Mouse (Mus musculus): ENCODE data around the gene Dnajb3. TPM values are rescaled to one million over a fixed set of nuclear protein-coding genes. Genes with fewer than 3 reads are reported as not detected.

The Dnajb3 gene
- 4.1 and 6.9 TPM in 2 replicates for polyA plus RNA-seq (2012; rRNA removed)

DNA sequence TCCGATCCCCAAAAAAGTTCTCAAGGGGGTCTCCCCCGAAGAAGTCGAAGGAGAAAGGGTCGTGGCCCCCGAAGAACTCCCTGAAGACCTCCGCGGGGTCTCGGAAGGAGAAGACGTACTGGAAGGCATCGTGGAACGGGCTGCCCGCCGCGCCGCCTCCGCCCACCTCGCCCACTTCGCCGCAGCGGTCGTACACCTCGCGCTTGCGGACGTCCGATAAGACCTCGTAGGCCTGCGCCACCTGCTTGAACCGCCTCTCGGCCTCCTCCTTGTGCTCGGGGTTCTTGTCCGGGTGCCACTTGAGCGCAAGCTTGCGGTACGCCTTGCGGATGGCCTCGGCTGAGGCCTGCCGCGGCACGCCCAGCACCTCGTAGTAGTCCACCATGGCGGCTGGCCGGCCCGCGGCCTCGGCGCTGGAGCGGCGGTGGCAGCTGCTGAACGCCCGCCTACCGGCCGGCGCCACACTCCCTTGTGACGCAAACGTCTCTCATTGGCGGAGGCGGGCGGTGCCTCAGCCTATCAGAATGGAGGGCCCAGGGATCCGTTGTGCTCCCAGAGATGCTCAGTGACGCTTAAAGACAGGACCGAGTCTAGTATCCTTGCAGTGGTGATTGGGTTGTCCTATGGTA, at the start of gene Dnajb3:
Gene Dnajb3 (minus strand): TSS at position 489 of the 629 bp plus-strand sequence.
- no peak for DNase-seq (ENCODE audit: low read depth)

DNA sequence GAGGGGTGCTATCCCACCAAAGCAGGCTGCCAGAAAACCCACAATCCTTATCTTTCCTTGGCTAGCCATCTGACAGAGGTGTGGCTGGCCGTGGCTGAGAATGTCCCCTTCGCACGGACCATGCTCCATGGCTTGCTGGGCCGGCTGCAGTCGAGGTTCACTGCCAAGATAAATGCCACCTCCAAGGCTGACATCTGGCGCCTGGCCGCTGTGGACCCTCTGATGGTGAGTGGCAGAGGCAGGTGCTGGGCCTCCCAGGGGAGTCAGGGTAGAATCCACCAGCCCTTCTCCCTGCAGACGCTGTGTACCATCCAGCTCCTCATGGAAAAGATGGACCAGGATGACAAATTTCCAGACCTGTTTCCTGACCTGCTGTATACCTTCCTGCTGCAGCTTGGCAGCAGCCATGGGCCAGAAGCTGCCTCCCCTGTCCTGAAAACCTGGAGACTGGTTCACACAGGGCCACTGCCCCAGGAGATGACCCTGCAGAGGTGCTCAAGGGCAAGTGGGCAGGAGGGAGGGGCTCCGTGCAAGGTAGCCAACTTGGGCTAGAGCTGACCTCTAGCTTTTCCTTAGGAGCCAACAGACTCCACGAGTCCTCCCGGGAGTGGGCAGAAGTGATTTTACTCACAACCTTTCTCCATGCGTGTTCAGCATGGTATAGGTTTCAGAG, 49.3 kb upstream of the Dnajb3 start:
- no peak for DNase-seq (ENCODE audit: low read depth)

DNA sequence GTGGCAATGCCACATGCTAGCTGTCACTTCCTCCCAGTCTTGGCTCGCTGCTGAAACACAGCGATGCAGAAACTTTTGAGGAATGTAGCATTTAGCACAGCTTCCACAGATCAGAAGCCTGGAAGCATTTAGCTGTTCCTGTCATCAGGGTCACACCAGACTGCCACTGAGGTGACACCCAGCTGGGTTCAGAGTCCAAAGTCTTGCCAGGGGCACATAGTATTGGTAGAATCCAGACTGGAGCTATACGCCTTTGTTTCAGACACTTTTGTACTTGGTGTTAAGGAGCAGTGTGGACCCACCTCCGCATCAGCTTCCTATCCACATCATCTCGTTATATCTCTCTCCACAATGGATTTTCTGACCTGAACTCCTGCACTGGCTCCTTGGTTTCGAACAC, 48.0 kb upstream of the Dnajb3 start:
- DNase-seq (ENCODE audit: low read depth), result no peak

DNA sequence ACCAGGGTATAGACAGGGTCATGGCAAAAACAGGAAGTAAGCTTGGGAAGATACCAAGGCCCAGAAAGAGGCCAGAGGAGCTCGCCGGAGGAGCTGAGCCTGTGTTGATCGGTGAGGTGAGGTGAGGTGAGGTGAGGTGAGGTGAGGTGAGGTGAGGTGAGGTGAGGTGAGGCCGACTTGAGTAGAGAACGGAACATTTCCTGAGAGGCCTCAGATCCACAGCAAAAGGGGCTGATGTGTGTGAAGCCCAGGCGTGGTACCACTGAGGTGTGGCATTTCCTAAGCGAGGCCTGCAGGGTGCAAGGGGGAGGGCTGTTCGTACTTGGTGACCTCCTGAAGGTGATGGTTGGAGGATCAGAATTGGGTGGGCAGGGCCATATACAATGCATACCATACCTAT, 47.5 kb upstream of the Dnajb3 start:
- no peak for DNase-seq (ENCODE audit: low read depth)

DNA sequence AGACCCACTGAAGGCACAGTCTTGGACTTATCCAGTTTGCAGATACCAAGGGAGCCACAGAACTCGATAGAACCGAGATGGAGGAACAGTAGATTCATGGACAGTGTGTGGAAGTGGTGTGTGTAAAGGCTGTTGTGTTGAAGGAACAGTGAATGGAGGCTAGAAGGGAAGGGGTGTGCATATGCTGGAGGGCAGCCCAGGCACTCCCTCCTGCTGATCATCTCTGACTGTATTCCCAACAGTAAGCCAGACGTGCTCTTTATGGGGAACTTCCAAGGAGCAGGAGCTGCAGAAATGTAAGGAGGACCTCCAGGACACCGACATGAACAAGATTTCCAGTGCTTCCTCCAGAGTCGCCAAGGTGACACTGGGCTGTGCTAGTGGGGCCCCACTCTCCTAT, 44.4 kb upstream of the Dnajb3 start:
- DNase-seq (ENCODE audit: low read depth), result no peak

DNA sequence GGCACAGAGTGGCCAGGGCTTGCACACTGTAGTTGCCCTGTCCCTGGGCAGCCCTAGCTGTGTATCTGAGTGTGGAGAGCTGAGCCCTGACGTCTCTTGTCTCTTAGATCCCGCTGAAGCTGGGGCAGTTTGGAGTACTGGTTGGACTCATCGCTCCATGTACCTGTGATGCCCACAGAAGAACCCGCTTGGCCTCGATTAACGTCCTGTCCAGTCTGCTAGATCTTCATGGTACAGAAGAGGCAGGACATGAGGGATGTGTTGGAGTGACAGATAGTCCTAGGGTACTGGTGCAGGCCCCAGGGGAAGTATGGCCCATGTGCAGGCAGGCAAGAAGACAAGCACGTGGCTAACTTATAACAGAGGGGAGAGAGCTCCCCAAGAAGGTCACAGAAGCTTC, 44.0 kb upstream of the Dnajb3 start:
- no peak for DNase-seq (ENCODE audit: low read depth)

DNA sequence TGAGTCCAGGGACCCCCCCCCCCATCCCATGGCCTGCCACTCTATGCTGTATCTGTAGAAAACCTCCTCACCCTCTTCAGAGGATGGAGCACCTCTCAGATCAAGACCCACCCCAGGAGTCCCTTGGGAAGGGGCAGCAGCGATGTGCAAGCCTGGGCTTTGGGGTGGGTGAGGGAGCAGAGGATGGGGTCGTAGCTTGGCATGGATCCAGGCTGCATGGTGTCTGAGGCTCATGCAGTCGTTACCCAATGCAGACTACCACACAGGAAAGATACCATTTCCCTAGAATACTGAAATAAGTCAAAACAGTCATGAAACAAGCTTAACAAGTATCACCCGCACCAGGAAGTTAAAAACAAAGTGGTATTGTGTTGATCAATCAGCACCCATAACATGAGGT, 43.1 kb upstream of the Dnajb3 start:
- DNase-seq (ENCODE audit: low read depth), result no peak

DNA sequence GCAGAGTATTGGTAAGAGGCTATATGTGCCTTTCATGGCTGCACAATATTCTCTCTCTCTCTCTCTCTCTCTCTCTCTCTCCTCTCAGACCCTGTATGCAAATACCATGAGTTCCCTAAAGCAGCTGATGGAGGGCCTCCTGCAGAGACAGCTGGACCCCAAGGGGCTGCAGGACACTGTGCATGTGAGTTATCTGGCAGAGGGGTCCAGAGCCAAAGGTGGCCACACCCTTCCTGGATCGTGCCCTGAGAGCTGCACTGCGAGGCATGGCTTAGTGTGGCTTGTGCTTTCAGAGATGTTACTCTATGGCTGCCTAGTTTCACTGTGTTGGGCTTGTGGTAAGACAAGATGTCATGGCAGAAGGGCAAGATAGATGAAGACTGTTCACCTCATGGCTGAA, 42.1 kb upstream of the Dnajb3 start:
- no peak for DNase-seq (ENCODE audit: low read depth)

DNA sequence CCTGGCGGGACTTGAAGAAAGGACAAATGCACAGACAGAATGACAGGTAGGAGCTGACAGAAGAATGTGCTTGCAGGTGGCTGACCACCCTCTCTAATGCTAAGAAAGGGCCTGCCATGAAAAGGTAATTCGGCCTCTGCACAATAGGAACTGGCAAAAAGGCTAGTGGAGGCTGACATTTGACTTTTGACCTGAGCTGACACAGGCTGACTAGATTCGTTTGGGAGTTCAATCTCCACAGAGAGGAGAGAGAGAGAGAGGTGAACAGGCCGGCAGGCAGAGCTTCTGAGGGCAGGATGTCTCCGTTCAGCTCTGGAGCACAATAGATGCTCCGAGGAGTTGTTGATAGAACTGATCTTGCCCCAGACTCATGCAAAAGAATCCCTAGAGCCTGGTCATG, 40.8 kb upstream of the Dnajb3 start:
- DNase-seq (ENCODE audit: low read depth), result no peak

DNA sequence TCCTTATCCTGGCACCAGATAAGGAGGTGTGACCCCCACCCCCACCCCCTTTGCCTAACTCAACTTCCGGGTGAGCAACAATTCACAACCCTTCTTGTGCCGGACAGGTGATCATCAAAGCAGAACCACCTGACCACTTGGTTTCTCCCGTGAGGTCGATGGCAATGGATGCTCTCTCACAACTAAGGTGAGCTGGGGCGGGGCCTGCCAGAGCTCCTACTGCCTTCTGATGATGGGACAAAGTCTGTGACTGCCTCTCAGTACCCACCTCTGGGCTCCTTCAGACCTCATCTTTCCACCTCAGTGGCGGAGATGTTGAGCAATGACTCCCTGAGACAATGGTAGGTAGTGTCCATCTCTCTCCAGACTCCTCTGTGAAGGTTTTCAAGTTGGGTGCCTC, 40.3 kb upstream of the Dnajb3 start:
- DNase-seq (ENCODE audit: low read depth), result no peak

DNA sequence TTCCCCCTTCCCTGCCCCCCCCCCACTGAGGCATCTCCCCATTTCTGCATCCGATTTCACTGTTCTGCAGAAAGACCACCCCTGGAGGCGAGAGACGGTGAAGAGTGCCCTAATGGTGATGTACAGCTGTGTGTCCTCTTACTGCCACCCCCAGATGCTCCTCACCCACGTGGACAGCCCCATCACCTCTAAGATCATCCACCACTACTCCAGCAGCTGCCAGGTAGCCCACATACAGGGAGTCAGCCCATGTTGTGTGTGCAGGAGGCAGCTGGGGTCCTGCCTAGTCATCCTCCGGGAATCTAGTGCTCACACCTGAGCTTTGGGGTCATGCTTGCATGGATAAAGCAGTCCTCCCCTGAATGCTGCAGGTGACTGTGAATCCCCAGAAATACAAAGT, 38.3 kb upstream of the Dnajb3 start:
- no peak for DNase-seq (ENCODE audit: low read depth)

DNA sequence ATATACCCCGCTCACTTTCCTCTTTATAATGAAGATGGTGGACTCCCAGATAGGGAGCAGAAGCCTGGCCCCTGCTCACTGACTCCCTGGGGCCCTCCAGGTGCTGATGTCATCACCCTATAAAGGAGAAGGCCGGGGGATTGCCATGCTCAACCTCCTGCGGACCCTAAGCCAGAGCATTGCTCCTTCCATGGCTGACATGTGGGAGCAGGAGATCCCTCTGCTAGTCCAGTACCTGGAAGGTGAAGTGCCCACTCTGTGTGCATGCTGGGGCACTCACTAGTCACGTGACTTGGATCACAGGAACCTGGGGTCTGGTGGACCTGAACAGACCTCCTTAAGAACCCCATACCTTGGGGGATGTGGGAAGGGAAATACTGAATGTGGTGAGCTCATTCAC, 35.0 kb upstream of the Dnajb3 start:
- no peak for DNase-seq (ENCODE audit: low read depth)

DNA sequence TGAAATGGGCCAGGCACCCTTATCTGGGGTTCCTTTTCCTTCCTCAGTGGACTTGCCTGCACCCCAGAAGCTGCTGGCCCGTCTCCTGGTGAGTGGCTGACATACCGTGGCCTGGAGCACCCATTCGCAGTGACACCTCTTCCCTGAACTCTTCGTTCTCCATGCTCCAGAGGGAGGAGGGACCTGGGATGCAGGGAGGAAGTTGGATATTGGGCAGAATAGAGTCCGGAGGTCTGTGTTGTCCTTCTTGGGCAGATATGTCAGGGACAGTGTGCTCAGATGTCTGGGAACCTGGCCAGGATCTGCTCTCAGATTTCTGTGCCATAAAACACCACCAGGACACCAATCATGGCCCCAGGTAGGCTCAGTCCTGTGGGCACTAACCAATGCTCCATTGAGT, 34.5 kb upstream of the Dnajb3 start:
- no peak for DNase-seq (ENCODE audit: low read depth)

DNA sequence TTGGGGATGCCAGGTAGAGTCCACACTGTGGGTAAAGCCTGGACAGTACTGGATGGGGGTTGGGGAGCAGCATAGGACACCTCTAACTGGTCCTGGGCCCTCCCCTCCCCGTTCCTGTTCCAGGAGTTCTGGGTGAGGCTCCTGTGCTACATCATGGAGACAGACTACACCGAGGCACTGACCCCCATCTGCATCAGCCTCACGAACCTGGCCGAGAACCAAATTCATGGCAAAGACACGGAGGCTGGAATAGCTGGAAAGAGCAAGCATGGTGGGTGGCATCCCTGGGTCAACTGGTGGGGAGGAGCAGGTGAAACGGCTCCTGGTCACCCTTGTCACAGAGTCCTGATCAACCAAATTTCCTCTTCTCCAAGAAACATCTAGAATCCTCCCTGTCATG, 33.2 kb upstream of the Dnajb3 start:
- no peak for DNase-seq (ENCODE audit: low read depth)

DNA sequence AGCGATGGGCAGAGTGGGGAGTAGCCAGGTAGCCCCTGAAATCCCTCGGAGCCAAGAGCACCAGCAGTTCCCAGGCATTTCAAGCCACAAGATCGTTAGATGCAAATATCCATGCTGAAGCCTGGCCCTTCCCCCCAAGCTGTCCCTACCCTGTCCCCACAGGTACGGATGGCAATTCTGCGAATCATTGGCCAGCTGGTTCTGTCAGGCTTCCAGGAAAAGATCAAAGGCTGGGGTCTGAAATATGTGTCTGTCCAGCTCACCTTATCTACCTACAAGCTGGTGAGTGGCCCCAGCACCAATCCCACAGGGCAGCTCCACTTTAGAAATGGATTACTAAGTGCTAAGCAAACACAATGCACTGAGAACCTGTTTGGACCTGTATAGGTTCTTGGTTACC, 31.7 kb upstream of the Dnajb3 start:
- no peak for DNase-seq (ENCODE audit: low read depth)

DNA sequence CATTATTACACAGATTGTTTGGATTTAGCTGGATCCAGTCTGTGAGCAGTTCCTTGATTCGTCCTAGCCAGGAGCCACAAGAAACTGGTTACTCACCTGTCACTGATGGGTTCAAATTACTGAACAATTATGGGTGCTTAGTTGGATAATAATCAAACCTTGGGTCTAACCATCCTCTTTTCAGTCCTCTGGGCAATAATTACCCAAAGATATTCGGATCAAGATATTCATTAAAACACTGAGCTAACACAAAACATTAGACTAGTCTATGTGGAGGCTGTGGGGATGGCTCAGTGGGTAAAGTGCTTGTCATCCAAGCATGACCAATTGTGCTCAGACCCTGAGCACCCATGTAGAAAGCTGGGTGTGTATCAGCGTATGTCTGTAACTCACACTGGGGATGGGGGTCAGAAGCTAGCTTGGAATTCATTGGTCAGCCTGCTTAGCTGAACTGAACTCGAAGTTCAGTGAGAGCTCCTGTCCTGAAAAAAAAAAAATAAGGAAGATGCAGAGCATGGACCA, 30.4 kb upstream of the Dnajb3 start:
- DNase-seq (ENCODE audit: low read depth), result no peak

DNA sequence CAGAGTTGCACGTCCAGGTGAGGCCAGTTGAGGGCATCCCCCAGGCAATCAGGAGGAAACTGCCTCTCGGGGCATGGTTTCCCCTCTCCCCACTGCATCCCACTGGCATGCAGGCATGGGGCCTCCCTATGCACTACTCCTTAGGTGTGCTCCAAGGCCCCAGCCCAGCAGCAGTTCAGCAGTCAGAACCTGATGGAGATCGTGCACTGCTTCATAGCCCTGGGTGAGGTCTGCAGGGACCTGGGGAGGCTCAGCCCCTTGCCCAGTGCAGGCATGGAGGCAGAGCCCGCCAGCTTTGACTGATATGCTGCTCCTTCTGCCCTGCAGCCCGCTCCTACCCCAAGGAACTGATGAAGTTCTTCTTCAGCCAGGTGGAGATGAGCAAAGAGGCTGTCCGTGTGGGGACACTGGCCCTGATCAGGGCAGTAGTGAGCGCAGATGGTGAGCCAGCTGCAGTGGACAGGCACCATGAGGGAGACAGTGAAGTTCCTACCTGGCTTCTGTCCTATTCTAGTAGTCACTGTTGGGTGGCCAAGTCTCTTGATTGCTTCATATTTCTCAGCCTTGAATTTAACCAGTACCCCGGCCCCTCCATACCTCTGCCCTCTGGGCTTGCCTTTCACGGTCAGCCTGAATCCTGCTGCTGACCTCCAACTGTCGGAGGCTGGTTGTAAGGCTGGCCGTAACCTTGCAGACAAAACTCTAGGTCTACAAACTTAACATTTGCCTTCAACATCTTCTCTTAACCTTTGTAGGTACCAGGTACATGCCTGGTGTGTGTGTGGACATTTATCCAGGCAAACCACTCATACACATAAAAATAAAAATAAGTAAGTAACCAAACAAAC, 29.7 kb upstream of the Dnajb3 start:
- no peak for DNase-seq (ENCODE audit: low read depth)

DNA sequence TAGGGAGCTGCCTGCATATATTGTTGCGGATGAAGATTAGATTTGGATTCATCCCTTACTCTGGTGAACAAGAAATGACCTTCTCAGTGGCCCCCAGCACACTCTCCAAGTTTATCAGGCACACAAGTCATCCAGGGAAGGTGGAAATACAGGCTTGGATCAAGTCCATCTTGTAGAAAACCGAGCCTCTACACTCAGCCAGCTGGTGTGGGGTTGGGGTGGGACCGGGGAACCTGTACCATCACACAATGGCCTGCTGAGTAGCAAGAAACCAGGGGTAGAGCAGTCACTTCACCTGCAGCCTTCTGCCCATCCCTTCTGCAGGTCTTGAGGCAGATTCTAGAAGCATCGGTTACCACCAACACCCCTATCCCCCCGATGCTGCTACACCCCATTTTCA, 29.1 kb upstream of the Dnajb3 start:
- DNase-seq (ENCODE audit: low read depth), result no peak

DNA sequence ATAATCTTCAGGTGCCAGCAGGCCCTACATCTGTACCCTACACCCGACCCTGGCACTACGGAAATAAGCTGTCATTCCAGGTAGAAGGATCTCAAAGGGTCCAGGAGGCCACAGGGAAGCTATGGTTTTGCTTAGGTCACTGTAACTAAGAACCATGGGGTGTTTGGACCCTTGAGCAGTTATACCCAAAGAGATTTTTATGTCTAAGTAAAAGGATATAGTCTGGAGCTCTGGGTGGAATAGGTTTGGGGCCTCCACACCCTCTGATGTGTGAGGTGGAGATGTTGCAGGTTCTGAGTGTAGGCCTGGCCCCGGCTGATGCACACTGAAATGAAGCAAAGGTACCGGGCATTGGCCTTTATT, 28.6 kb upstream of the Dnajb3 start:
- no peak for DNase-seq (ENCODE audit: low read depth)

DNA sequence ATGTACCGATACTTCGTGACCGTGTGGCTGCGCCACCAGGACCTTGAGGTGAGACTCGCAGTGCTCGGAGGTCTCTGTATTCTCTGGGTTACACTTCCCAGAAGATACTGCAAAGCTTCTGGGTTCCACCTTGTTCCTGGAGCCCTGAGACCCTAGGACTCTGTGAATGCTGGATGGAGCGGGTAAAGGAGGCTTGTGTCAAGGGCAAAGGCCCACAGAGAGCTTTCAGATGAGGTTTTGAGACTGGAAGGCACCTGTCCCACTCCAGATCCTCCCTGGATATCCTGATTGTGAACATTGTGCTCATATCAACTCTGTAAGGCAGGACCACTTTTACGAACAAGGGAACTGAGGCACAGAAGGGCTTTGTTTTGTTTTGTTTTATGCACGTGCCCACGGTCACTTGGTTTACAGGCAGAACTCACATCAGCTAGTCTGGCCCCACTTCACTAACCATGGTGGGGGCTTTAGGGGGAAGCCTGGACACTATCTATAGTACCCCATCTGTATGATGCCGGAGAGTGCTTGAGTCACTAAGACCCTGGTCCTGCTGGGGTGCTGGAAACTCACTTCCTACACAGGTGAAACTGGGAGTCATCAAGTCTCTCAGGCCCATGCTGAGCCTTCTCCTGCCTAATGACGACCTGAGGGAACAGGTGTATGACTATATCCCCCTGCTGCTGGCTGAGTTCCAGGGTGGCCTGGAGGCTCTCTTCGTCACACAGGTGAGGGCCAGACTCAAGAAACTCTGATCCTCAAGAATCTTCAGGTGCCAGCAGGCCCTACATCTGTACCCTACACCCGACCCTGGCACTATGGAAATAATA, 28.1 kb upstream of the Dnajb3 start:
- no peak for DNase-seq (ENCODE audit: low read depth)

DNA sequence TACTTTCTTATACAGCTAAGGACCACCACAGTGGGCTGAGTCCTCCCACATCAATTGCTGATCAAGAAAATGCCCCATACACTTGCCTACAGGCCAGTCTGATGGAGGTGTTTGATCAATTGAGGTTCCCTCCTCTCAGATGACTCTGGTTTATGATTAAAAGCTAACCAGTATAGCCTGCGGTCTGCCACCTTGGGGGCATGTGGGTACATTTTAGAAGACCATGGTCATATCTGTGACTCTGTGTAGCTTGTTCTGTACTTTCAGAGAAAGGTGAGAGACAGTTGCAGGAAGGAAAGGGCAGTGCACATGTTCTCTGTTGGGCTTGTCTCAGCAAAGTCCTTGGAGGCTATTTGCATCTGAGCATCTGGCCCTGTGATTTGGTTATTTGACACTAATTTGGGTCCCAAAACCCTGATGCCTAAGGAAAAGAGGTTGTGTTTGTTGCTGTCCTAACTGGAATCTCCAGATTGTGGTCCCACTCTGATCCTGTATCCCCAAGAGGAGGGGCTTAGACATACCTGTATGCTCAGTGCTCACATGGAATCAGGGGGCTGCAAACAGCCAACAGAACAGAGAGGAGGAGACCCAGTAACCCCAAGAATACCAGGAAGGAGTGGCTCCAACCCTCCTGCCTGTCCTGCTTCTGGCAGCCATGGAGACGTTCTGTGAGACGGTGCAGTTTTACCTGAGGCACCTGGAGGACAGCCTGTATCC, 27.2 kb upstream of the Dnajb3 start:
- DNase-seq (ENCODE audit: low read depth), result no peak
